Mouse (Mus musculus) brain, embryonic 14.5 days (tissue): ENCODE data around the gene Vangl2. TPM values are rescaled to one million over a fixed set of nuclear protein-coding genes. Genes with fewer than 3 reads are reported as not detected.

Source experiments
- DNase-seq: peaks from one replicate; pipeline ENCODE4 v3.0.0-alpha.2; 2011; ENCODE audit warnings: low read depth
- CTCF ChIP-seq: fragments of 200-500 bp; IDR thresholded peaks from 2 replicates; pipeline ENCODE4 v1.5.1; 2012; ENCODE audit warnings: inconsistent platforms, mild to moderate bottlenecking, moderate library complexity, borderline replicate concordance; ENCODE audit not compliant: insufficient read depth, insufficient read length; ENCODE audit errors: extremely low read depth
- POLR2A ChIP-seq: fragments of 200-500 bp; IDR thresholded peaks from 2 replicates; pipeline ENCODE4 v1.6.1; 2012; ENCODE audit warnings: mild to moderate bottlenecking, inconsistent platforms, borderline replicate concordance; ENCODE audit not compliant: poor library complexity, insufficient read depth, insufficient read length, severe bottlenecking; ENCODE audit errors: extremely low read depth
- polyA plus RNA-seq: library from polyadenylated mRNA; depleted of rRNA; stranded (reverse); fragments of >200 nt; gene quantifications from 2 replicates; pipeline ENCODE4 v1.2.3, GENCODE M21; 2012; rRNA removed

Vangl2 gene
- polyA plus RNA-seq, 1 experiment = 87.3 TPM

DNA sequence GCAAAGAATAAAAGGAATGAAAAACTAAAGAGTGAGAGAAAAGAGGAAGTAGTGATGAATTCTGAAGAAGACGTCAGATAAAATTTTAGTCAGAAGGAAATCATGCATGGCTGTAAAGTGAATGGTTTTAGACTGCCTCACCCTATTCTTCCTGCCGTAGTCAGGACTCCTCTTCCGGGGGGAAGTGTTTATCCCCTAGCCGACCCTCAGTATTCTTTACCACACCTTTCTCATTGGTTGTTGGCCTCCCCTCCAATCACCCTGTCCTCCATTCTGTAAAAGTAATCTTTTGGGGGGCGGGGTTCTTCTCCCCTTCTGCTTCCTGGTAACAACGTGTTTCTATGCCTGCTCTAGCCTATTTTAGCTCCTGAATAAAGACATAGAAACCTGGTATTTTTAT lies 73.2 kb downstream of the Vangl2 start:
- DNase-seq = no peak

More for the DNA sequence above, 73.2 kb downstream of the Vangl2 start:
- TF ChIP-seq CTCF (no peak), POLR2A (no peak)

Other genes starting within 250 kb of the Vangl2 start
- 0.68 and 0.98 TPM in 2 replicates for gene Cd84, start 188.7 kb downstream of the Vangl2 start, polyA plus RNA-seq
- gene Gm10521, start 132.8 kb downstream of the Vangl2 start, polyA plus RNA-seq = not detected in 2 replicates
- 0.11 TPM in 1 of 2 replicates, not detected in the other for gene Slamf6, start 110.9 kb downstream of the Vangl2 start, polyA plus RNA-seq
- gene Nhlh1, start 29.1 kb upstream of the Vangl2 start, polyA plus RNA-seq = 14.8 and 19.3 TPM in 2 replicates
- 79.5 and 135 TPM in 2 replicates for gene Copa, start 54.1 kb upstream of the Vangl2 start, polyA plus RNA-seq
- 136 and 139 TPM in 2 replicates for gene Ncstn, start 54.4 kb upstream of the Vangl2 start, polyA plus RNA-seq
- 105 and 106 TPM in 2 replicates for gene Pex19, start 98.3 kb upstream of the Vangl2 start, polyA plus RNA-seq
- gene Dcaf8, start 119.6 kb upstream of the Vangl2 start, polyA plus RNA-seq = 76.6 and 84.5 TPM in 2 replicates
- 308 and 321 TPM in 2 replicates for gene Pea15a, start 178.4 kb upstream of the Vangl2 start, polyA plus RNA-seq
- 2.6 and 3.9 TPM in 2 replicates for gene Casq1, start 191.4 kb upstream of the Vangl2 start, polyA plus RNA-seq
- 0.05 and 0.08 TPM in 2 replicates for gene Atp1a4, start 230.0 kb upstream of the Vangl2 start, polyA plus RNA-seq
- gene Igsf8, start 233.2 kb upstream of the Vangl2 start, polyA plus RNA-seq = 110 and 207 TPM in 2 replicates